Mouse (Mus musculus) MEL (cell line): ENCODE measurements at regions not wholly inside any gene's neighbourhood (a gene's known extent, or its start where the extent isn't known, plus 50 kb on each side); places are given as distances from the start of the nearest gene placed in this dataset.

Experiments used
- POLR2AphosphoS2 ChIP-seq: IDR thresholded peaks from 2 replicates; pipeline ENCODE4 v1.6.1; 2011; ENCODE audit warnings: low read length, improper control_type of control experiment
- TCF12 ChIP-seq: IDR thresholded peaks from 2 replicates; pipeline ENCODE4 v1.6.1; 2014; ENCODE audit warnings: low read depth, mild to moderate bottlenecking, inconsistent platforms, low read length, improper control_type of control experiment, moderate library complexity
- ZMIZ1 ChIP-seq: IDR thresholded peaks from 2 replicates; pipeline ENCODE4 v1.6.1; 2012; ENCODE audit warnings: low read depth, mild to moderate bottlenecking, inconsistent platforms, low read length, improper control_type of control experiment, moderate library complexity

DNA sequence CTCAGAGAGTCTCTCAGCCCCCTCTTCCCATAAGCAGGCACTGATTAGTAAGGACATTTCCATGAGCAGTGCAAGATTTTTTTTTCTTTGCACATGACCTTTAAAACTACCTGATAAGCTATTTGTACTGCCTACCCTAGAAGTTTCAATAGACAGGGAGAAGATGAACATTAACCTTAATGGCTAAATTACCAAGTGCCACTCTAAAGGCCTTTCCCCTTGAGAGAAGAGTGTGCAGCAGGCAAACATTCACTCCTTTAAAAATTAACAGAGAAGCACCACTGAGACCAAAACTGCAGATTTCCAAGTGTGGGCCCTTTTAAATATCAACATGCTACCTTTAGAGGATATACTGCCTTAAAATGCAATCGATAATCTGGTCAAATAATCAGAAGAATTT, 226.9 kb downstream of the Pcdh19 start:
- no peak for TF ChIP-seq TCF12
- TF ChIP-seq ZMIZ1 = no peak
- TF ChIP-seq POLR2AphosphoS2 = no peak
